ENCODE assay signal across 9 mouse cellular contexts in genomic region chr6:58770654-58771218, GRCm38 (mm10).
A peak's percentile ranks its signal among the peaks of the same experiment; 100 is the strongest.
DNase-seq lines count a peak whose midpoint lies in the region; ATAC-seq and TF ChIP-seq lines count a peak whose summit lies in the region.
"Had no signal": no experiment of that assay in that cellular context is flagged by ENCODE, and none has a peak within 500 bp of the region (broad histone marks: within the 10 kb centered on the region; RNA-seq: fewer than 3 reads in every experiment).

No protein-coding gene starts in this region.

- no peak overlapping the region for H3K4me2 ChIP-seq in kidney, postnatal 0 days (ENCODE audit: low read length)
- no peak overlapping the region for H3K4me2 ChIP-seq in liver, embryonic 14.5 days (ENCODE audit: low read depth)
- no peak overlapping the region for H3K4me2 ChIP-seq in neural tube, embryonic 15.5 days
- H3K4me2 ChIP-seq: limb, embryonic 13.5 days had no signal

- TF ChIP-seq EP300 in liver, embryonic 14.5 days (IDR thresholded peaks at IDR 0.05; ENCODE audit: low read depth): no peak

- peak; percentile 98 for TF ChIP-seq CTCF in kidney, postnatal 0 days (IDR thresholded peaks at IDR 0.05; ENCODE audit: low read depth)
- TF ChIP-seq CTCF in liver, embryonic 14.5 days (IDR thresholded peaks at IDR 0.05; ENCODE audit: low read depth): peak; percentile 87

- no peaks in the 10 kb centered on the region for H3K9me3 ChIP-seq in kidney, postnatal 0 days (replicated peaks; ENCODE audit: low read length)
- no peaks in the 10 kb centered on the region for H3K9me3 ChIP-seq in liver, embryonic 14.5 days (ENCODE audit: control insufficient read depth, low read length)
- no peaks in the 10 kb centered on the region for H3K9me3 ChIP-seq in neural tube, embryonic 15.5 days (replicated peaks)
- H3K9me3 ChIP-seq: limb, embryonic 13.5 days had no signal

- no peaks in the 10 kb centered on the region for H3K36me3 ChIP-seq in kidney, postnatal 0 days (ENCODE audit: insufficient read depth, low read length)
- H3K36me3 ChIP-seq in liver, embryonic 14.5 days (replicated peaks; ENCODE audit: control insufficient read depth, insufficient read depth, low read depth): no peaks in the 10 kb centered on the region
- H3K36me3 ChIP-seq in neural tube, embryonic 15.5 days: no peaks in the 10 kb centered on the region
- H3K36me3 ChIP-seq: limb, embryonic 13.5 days had no signal

- H3K9ac ChIP-seq in kidney, postnatal 0 days (ENCODE audit: low read depth, low read length): no peak overlapping the region
- no peak overlapping the region for H3K9ac ChIP-seq in liver, embryonic 14.5 days (replicated peaks)
- H3K9ac ChIP-seq in neural tube, embryonic 15.5 days (replicated peaks): no peak overlapping the region
- H3K9ac ChIP-seq: limb, embryonic 13.5 days had no signal

- 15% methylated on average over 8 of the region's 8 CpGs for WGBS in kidney, postnatal 0 days
- WGBS in liver, embryonic 14.5 days (ENCODE audit: insufficient replicate concordance): 15% methylated on average over 8 of the region's 8 CpGs
- WGBS in neural tube, embryonic 15.5 days: 27% methylated on average over 8 of the region's 8 CpGs

- peak; percentile 61 for DNase-seq in CD4-positive helper T cell, adult 2 months (ENCODE audit: low read depth, low spot score)
- peak; percentile 61 for DNase-seq in gastrocnemius, postnatal 10 days
- peak; percentile 85 for DNase-seq in kidney, postnatal 0 days (ENCODE audit: low spot score)
- DNase-seq in liver, embryonic 14.5 days (ENCODE audit: low read depth in 3 of 3, low spot score in 3 of 3): peak; percentile 24 to 53 (median 52)
- peak; percentile 52 for DNase-seq in thymus, postnatal 25 days

- peak; percentile 78 for ATAC-seq in activated CD4-positive, CD25-positive, alpha-beta regulatory T cell, adult 4 months
- ATAC-seq in common myeloid progenitor, adult 5-6 weeks (replicated peaks; ENCODE audit: low read depth, poor library complexity, severe bottlenecking): peak; percentile 97
- no peak for ATAC-seq in kidney, postnatal 0 days (replicated peaks; ENCODE audit: low FRiP score, low read depth)
- no peak for ATAC-seq in liver, embryonic 14.5 days (ENCODE audit: insufficient read depth)
- peak; percentile 47; the same call in 1 of the 2 replicates for ATAC-seq in neural tube, embryonic 15.5 days (ENCODE audit: low FRiP score)

- H3K27me3 ChIP-seq in kidney, postnatal 0 days (ENCODE audit: insufficient read depth, low read length): no peaks in the 10 kb centered on the region
- H3K27me3 ChIP-seq in liver, embryonic 14.5 days (ENCODE audit: control insufficient read depth, insufficient read depth, low read length): no peaks in the 10 kb centered on the region
- no peaks in the 10 kb centered on the region for H3K27me3 ChIP-seq in neural tube, embryonic 15.5 days (replicated peaks)
- H3K27me3 ChIP-seq: limb, embryonic 13.5 days had no signal

- H3K4me1 ChIP-seq in kidney, postnatal 0 days (replicated peaks; ENCODE audit: insufficient read depth, low read length): no peaks in the 10 kb centered on the region
- H3K4me1 ChIP-seq in liver, embryonic 14.5 days (replicated peaks; ENCODE audit: control insufficient read depth in 2 of 2, insufficient read depth in 2 of 2, low read length in 1 of 2): 0 out of 4 replicates have a peak, but pooled peaks cover 0 to 2% of the 10 kb centered on the region in 2 experiments
- H3K4me1 ChIP-seq in neural tube, embryonic 15.5 days: no peaks in the 10 kb centered on the region
- H3K4me1 ChIP-seq: limb, embryonic 13.5 days had no signal

- H3K4me3 ChIP-seq in kidney, postnatal 0 days (replicated peaks; ENCODE audit: low read depth, low read length): no peak overlapping the region
- no peak overlapping the region for H3K4me3 ChIP-seq in liver, embryonic 14.5 days (ENCODE audit: insufficient read depth in 1 of 2, low read depth in 2 of 2, low read length in 2 of 2)
- H3K4me3 ChIP-seq in neural tube, embryonic 15.5 days (replicated peaks): no peak overlapping the region
- H3K4me3 ChIP-seq: limb, embryonic 13.5 days had no signal

- no peak overlapping the region for H3K27ac ChIP-seq in kidney, postnatal 0 days
- no peak overlapping the region for H3K27ac ChIP-seq in liver, embryonic 14.5 days
- H3K27ac ChIP-seq in neural tube, embryonic 15.5 days (replicated peaks): no peak overlapping the region
- H3K27ac ChIP-seq: limb, embryonic 13.5 days had no signal

Comparison
In these comparisons a context has a peak if more than half of its experiments do, and no peak if none do; other contexts are left out.
1. ATAC-seq: peak in activated CD4-positive, CD25-positive, alpha-beta regulatory T cell, adult 4 months (single experiment), common myeloid progenitor, adult 5-6 weeks (single experiment) and neural tube, embryonic 15.5 days (single experiment); none in kidney, postnatal 0 days (single experiment) and liver, embryonic 14.5 days (single experiment).
2. Peak in every context shown above with its lines, with median percentiles within 50 percentile points of each other: DNase-seq.